Mouse (Mus musculus): ENCODE results near the gene Adgrl2.
A peak's percentile ranks its signal among the peaks of the same experiment; 100 is the strongest.

Gene Adgrl2

GRCm38 (mm10) chr3:148990531-148991003, at the start of gene Adgrl2:
Gene Adgrl2, minus strand, starts transcription at chr3:148990555.
- DNase-seq (ENCODE audit: low read depth, low spot score), result no peak

GRCm38 (mm10) chr3:149038771-149039170, 48.4 kb upstream of the Adgrl2 start:
- DNase-seq (ENCODE audit: low read depth, low spot score), result no peak

DNA sequence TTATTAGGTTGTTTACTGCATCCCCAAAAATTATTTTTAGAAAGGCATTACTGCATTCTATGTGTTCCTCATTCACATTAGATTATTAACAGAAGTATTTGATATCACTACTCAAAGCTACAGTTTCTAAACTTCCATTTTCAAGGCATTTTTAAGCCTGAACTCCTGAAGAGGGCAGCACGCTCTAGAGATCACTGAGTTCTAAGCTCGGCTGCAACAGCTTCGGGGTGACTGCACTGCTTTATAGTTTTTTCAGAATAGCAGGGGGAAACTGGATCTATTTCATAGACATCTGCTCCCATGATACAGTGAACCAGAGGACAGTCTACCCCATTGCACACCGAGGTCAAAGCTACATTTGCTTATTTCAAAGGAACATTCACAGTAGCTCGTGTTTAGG, 29.6 kb upstream of the Adgrl2 start:
- DNase-seq (ENCODE audit: low read depth, low spot score), result no peak

GRCm38 (mm10) chr3:149009311-149009710, 19.0 kb upstream of the Adgrl2 start:
- DNase-seq (ENCODE audit: low read depth, low spot score), result no peak

GRCm38 (mm10) chr3:149008634-149009023, 18.3 kb upstream of the Adgrl2 start:
- DNase-seq (ENCODE audit: low read depth, low spot score), result no peak

- DNase-seq (ENCODE audit: low read depth, low spot score), result no peak
Measured at GRCm38 (mm10) chr3:149007860-149008633, 17.7 kb upstream of the Adgrl2 start.

GRCm38 (mm10) chr3:149001364-149001763, 11.0 kb upstream of the Adgrl2 start:
- DNase-seq (ENCODE audit: low read depth, low spot score), result no peak

DNA sequence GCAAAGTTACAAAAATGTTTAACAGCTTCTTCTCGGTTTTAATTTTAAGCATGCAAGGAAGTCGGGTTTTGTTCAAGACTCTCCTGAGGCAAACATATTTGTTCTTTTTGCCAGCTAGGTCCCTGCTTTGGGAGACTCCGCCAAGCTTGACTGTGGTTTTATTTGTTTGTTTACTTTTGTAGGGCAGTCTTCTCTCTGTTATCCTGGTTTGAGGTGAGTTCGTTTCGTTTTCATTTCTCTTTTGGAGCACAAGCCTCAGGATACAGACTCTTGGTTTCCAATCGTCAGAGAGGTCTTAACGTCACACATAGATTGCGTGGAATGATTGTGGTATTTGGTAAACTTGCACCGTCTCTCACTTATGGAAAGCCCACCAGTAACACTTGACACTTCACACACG, 8.3 kb upstream of the Adgrl2 start:
- no peak for DNase-seq (ENCODE audit: low read depth, low spot score)

DNA sequence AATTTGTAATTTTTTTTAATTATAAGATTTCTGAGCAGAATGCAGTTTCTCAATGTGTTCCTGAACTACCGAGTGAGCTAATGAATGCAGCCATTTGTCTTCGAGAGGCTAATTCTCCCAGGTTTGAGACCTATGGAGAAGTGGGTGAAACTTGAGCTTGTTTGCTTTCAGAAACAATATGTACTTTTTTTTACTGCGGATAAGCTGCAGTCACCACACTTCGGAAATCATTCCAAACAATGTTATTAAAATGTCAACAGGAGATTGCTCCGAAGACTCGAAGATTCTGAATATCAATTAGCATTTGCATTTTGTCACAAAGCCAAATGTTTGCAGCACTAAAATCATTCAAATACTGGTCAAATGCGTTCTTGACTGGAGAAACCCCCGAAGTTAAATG, 701 bp upstream of the Adgrl2 start:
- DNase-seq (ENCODE audit: low read depth, low spot score), result no peak

- DNase-seq (ENCODE audit: low read depth, low spot score), result peak; percentile 69
Measured at GRCm38 (mm10) chr3:148989818-148990530, 381 bp downstream of the Adgrl2 start.

GRCm38 (mm10) chr3:148988996-148989817, 1.1 kb downstream of the Adgrl2 start:
- DNase-seq (ENCODE audit: low read depth, low spot score), result peak; percentile 78

GRCm38 (mm10) chr3:148988293-148988995, 1.9 kb downstream of the Adgrl2 start:
- DNase-seq (ENCODE audit: low read depth, low spot score), result no peak

GRCm38 (mm10) chr3:148987591-148988292, 2.6 kb downstream of the Adgrl2 start:
- DNase-seq (ENCODE audit: low read depth, low spot score), result peak; percentile 75

GRCm38 (mm10) chr3:148986894-148987590, 3.3 kb downstream of the Adgrl2 start:
- no peak for DNase-seq (ENCODE audit: low read depth, low spot score)

GRCm38 (mm10) chr3:148986296-148986893, 4.0 kb downstream of the Adgrl2 start:
- DNase-seq (ENCODE audit: low read depth, low spot score), result no peak

GRCm38 (mm10) chr3:148984326-148984725, 6.0 kb downstream of the Adgrl2 start:
- DNase-seq (ENCODE audit: low read depth, low spot score), result no peak

DNA sequence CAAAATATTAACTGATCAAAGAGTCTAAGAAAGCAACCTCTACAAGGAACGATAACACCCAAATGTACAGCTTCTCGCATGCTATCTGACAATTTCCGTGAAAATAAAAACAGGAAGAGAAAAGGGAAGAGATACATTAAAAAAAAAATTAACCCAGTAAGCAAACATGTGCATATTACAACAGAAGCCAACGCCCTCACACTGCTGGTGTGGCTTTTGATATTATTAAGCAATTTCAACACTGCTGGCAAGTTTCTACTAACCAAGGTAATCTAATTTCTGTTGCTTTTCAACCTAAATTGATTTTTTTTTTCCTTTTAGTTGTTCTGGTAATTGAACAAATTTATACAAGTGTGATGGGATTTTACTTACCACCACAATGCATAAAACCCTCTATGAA, 8.0 kb downstream of the Adgrl2 start:
- no peak for DNase-seq (ENCODE audit: low read depth, low spot score)

GRCm38 (mm10) chr3:148981776-148982175, 8.6 kb downstream of the Adgrl2 start:
- DNase-seq (ENCODE audit: low read depth, low spot score), result no peak

DNA sequence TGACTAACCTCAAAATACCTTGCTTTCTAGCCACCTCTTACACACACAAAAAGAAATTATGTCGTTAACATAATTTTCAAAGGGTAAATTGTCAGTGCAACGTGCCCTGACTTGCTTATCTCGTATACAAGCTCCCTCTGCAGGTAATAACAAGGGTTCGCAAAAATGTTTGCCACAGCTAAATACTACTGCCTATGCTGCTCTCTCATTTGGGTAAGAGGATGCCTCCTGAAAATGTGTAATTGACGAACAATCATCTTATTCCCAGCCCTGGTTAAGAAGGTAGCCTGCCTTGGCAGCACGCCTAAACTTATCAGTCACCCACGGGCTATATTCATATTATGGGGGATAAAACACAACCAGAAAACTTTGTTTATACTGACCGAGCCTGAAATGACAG, 11.8 kb downstream of the Adgrl2 start:
- DNase-seq (ENCODE audit: low read depth, low spot score), result no peak

DNA sequence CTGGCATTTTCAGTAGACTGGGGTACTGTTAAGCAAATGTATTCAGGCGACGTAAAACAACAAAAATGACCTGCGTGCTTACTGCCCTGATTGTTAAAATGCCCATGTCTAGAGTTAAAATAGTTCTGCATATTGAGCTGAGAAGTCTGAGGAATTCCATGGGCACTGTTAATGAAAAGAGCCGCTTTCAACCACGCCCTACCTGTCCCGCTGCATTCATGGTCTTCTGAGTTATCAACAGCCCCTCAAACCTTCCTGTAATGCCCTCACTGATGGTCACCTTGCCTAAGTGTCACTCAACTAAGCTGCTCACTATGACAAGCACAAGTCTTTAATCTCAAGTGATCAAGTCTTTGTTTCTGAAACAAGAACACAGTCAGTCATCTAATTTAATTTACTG, 12.5 kb downstream of the Adgrl2 start:
- no peak for DNase-seq (ENCODE audit: low read depth, low spot score)
